Mouse (Mus musculus) erythroblast, embryonic 14.5 days (primary cell): ENCODE results near the gene AL732309.1.

Experiments
- GATA1 ChIP-seq: IDR thresholded peaks from 2 replicates; pipeline ENCODE4 v1.6.1; 2012; ENCODE audit warnings: low read length, inconsistent platforms, mixed read lengths
- TAL1 ChIP-seq: IDR thresholded peaks from 3 replicates; pipeline ENCODE4 v1.6.1; 2012; ENCODE audit warnings: low read length, inconsistent platforms, mixed read lengths

DNA sequence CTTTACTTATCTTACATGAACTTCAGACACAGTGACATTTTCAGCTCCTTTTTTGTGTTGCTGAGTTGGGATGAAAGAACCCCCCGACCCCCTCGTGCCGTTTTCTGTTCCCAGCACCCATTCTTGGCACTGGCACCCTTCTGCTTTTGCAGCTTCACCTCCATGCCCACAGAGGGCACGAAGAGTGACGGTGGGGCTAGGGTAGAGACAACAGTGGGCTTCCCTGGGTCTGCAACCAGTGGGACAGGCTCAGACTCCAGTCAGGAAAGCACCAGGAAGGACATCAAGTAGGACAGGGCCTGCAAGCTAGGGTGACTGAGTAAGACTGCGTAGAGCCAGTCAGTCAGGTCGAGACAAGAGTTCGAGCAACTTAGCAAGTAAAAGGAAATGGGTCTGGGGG is 6.4 kb downstream of the AL732309.1 start:
- TF ChIP-seq GATA1 (no peak), TAL1 (no peak)
